Mouse (Mus musculus): Measurements from ENCODE around the gene Plekhm1. TPM values are rescaled to one million over a fixed set of nuclear protein-coding genes. Genes with fewer than 3 reads are reported as not detected.

Plekhm1 gene
- polyA plus RNA-seq, 1 experiment, result 18.5 TPM

- H3K4me1 ChIP-seq (ENCODE audit: control insufficient read depth, insufficient read depth, low read length), result 0 out of 2 replicates have a peak, but pooled peaks cover 3% of the 10 kb centered on the region
- no peak for DNase-seq
- 81% methylated on average over 2 of the region's 2 CpGs for WGBS
- H3K27me3 ChIP-seq (ENCODE audit: control insufficient read depth, insufficient read depth, low read length), result no peaks in the 10 kb centered on the region
- H3K27ac ChIP-seq (ENCODE audit: insufficient read depth, low read length), result no peak overlapping the region
- no peak overlapping the region for H3K4me3 ChIP-seq (replicated peaks; ENCODE audit: insufficient read depth, low read depth, low read length)
- TF ChIP-seq POLR2A (IDR thresholded peaks at IDR 0.05; ENCODE audit: borderline replicate concordance, insufficient read depth, low read length), result no peak
- no peak for TF ChIP-seq CTCF (IDR thresholded peaks at IDR 0.05; ENCODE audit: borderline replicate concordance, insufficient read depth, low read depth, low read length)
Measured at GRCm38 (mm10) chr11:103337180-103337579, 75.3 kb downstream of the Plekhm1 start.

- no peaks in the 10 kb centered on the region for H3K27me3 ChIP-seq (ENCODE audit: control insufficient read depth, insufficient read depth, low read length)
- H3K27ac ChIP-seq (ENCODE audit: insufficient read depth, low read length), result no peak overlapping the region
- TF ChIP-seq POLR2A (IDR thresholded peaks at IDR 0.05; ENCODE audit: borderline replicate concordance, insufficient read depth, low read length) (no peak), CTCF (IDR thresholded peaks at IDR 0.05; ENCODE audit: borderline replicate concordance, insufficient read depth, low read depth, low read length) (no peak)
- 75% methylated on average over 5 of the region's 5 CpGs for WGBS
- H3K4me3 ChIP-seq (replicated peaks; ENCODE audit: insufficient read depth, low read depth, low read length), result no peak overlapping the region
- DNase-seq, result no peak
- 0 out of 2 replicates have a peak, but pooled peaks cover 3% of the 10 kb centered on the region for H3K4me1 ChIP-seq (ENCODE audit: control insufficient read depth, insufficient read depth, low read length)
Measured at GRCm38 (mm10) chr11:103335561-103335960, 76.9 kb downstream of the Plekhm1 start.

GRCm38 (mm10) chr11:103334925-103335324, 77.6 kb downstream of the Plekhm1 start:
- no peaks in the 10 kb centered on the region for H3K27me3 ChIP-seq (ENCODE audit: control insufficient read depth, insufficient read depth, low read length)
- 75% methylated on average over 9 of the region's 9 CpGs for WGBS
- 0 out of 2 replicates have a peak, but pooled peaks cover 3% of the 10 kb centered on the region for H3K4me1 ChIP-seq (ENCODE audit: control insufficient read depth, insufficient read depth, low read length)
- DNase-seq, result no peak
- no peak overlapping the region for H3K27ac ChIP-seq (ENCODE audit: insufficient read depth, low read length)
- no peak for TF ChIP-seq POLR2A (IDR thresholded peaks at IDR 0.05; ENCODE audit: borderline replicate concordance, insufficient read depth, low read length)
- TF ChIP-seq CTCF (IDR thresholded peaks at IDR 0.05; ENCODE audit: borderline replicate concordance, insufficient read depth, low read depth, low read length), result no peak
- H3K4me3 ChIP-seq (replicated peaks; ENCODE audit: insufficient read depth, low read depth, low read length), result no peak overlapping the region

- no peak for TF ChIP-seq POLR2A (IDR thresholded peaks at IDR 0.05; ENCODE audit: borderline replicate concordance, insufficient read depth, low read length)
- TF ChIP-seq CTCF (IDR thresholded peaks at IDR 0.05; ENCODE audit: borderline replicate concordance, insufficient read depth, low read depth, low read length), result peak; percentile 57
- Histone ChIP-seq H3K4me3 (replicated peaks; ENCODE audit: insufficient read depth, low read depth, low read length) (peak overlapping the region; percentile 60), H3K27ac (ENCODE audit: insufficient read depth, low read length) (peak overlapping the region; percentile 56; the same call in 1 of the 2 replicates), H3K4me1 (ENCODE audit: control insufficient read depth, insufficient read depth, low read length) (0 out of 2 replicates have a peak, but pooled peaks cover 3% of the 10 kb centered on the region), H3K27me3 (ENCODE audit: control insufficient read depth, insufficient read depth, low read length) (no peaks in the 10 kb centered on the region)
- WGBS, result 14% methylated on average over 40 of the region's 40 CpGs
- DNase-seq, result peak; percentile 69 to 70
Measured at GRCm38 (mm10) chr11:103333719-103334398, 78.6 kb downstream of the Plekhm1 start.

GRCm38 (mm10) chr11:103332890-103333651, 79.4 kb downstream of the Plekhm1 start:
- 0 out of 2 replicates have a peak, but pooled peaks cover 3% of the 10 kb centered on the region for H3K4me1 ChIP-seq (ENCODE audit: control insufficient read depth, insufficient read depth, low read length)
- H3K4me3 ChIP-seq (replicated peaks; ENCODE audit: insufficient read depth, low read depth, low read length), result peak overlapping the region; percentile 60
- WGBS, result 12% methylated on average over 34 of the region's 34 CpGs
- TF ChIP-seq CTCF (IDR thresholded peaks at IDR 0.05; ENCODE audit: borderline replicate concordance, insufficient read depth, low read depth, low read length) (no peak), POLR2A (IDR thresholded peaks at IDR 0.05; ENCODE audit: borderline replicate concordance, insufficient read depth, low read length) (0 out of 2 replicates have a peak, but pooled peaks have one; percentile 29)
- no peaks in the 10 kb centered on the region for H3K27me3 ChIP-seq (ENCODE audit: control insufficient read depth, insufficient read depth, low read length)
- peak overlapping the region; percentile 56 for H3K27ac ChIP-seq (ENCODE audit: insufficient read depth, low read length)
- DNase-seq, result peak in 1 of 2 experiments; percentile 54

- 0 out of 2 replicates have a peak, but pooled peaks cover 3% of the 10 kb centered on the region for H3K4me1 ChIP-seq (ENCODE audit: control insufficient read depth, insufficient read depth, low read length)
- DNase-seq, result peak; percentile 84 to 86
- TF ChIP-seq CTCF (IDR thresholded peaks at IDR 0.05; ENCODE audit: borderline replicate concordance, insufficient read depth, low read depth, low read length) (peak; percentile 92), POLR2A (IDR thresholded peaks at IDR 0.05; ENCODE audit: borderline replicate concordance, insufficient read depth, low read length) (peak; percentile 70)
- 24% methylated on average over 18 of the region's 18 CpGs for WGBS
- peak overlapping the region; percentile 56 for H3K27ac ChIP-seq (ENCODE audit: insufficient read depth, low read length)
- no peaks in the 10 kb centered on the region for H3K27me3 ChIP-seq (ENCODE audit: control insufficient read depth, insufficient read depth, low read length)
- peak overlapping the region; percentile 60 for H3K4me3 ChIP-seq (replicated peaks; ENCODE audit: insufficient read depth, low read depth, low read length)
Measured at GRCm38 (mm10) chr11:103332186-103332889, 80.1 kb downstream of the Plekhm1 start.

GRCm38 (mm10) chr11:103331502-103332185, 80.8 kb downstream of the Plekhm1 start:
- DNase-seq, result peak in 1 of 2 experiments; percentile 18
- H3K4me3 ChIP-seq (replicated peaks; ENCODE audit: insufficient read depth, low read depth, low read length), result no peak overlapping the region
- TF ChIP-seq POLR2A (IDR thresholded peaks at IDR 0.05; ENCODE audit: borderline replicate concordance, insufficient read depth, low read length) (no peak), CTCF (IDR thresholded peaks at IDR 0.05; ENCODE audit: borderline replicate concordance, insufficient read depth, low read depth, low read length) (no peak)
- no peaks in the 10 kb centered on the region for H3K27me3 ChIP-seq (ENCODE audit: control insufficient read depth, insufficient read depth, low read length)
- H3K27ac ChIP-seq (ENCODE audit: insufficient read depth, low read length), result no peak overlapping the region
- 87% methylated on average over 10 of the region's 10 CpGs for WGBS
- 0 out of 2 replicates have a peak, but pooled peaks cover 3% of the 10 kb centered on the region for H3K4me1 ChIP-seq (ENCODE audit: control insufficient read depth, insufficient read depth, low read length)
